Mouse (Mus musculus) granulocyte monocyte progenitor cell, adult 5-6 weeks (primary cell): ENCODE measurements around the gene Cdc73. TPM values are rescaled to one million over a fixed set of nuclear protein-coding genes. Genes with fewer than 3 reads are reported as not detected.

Experiments used
- ATAC-seq: replicated peaks from 2 replicates; pipeline ENCODE4 v1.8.0; 2016; ENCODE audit warnings: mild to moderate bottlenecking, moderate TSS enrichment, inconsistent platforms; ENCODE audit not compliant: poor library complexity, severe bottlenecking
- total RNA-seq, 2 experiments: library from RNA; stranded (forward) in 1 of 2; stranded (reverse) in 1 of 2; fragments of 200-712, 200-1000 nt in 1 of 2; fragments of >200 nt in 1 of 2; fragmentation: Nextera tagmentation in 1 of 2; gene quantifications; 2 replicates each; pipeline ENCODE4 v1.2.3; 2014 to 2017

Gene Cdc73
- total RNA-seq, 2 experiments from 2014 or later, result 19.1 to 53.7 TPM

GRCm38 (mm10) chr1:143555533-143555932 is 147.2 kb downstream of the Cdc73 start:
- ATAC-seq, result no peak

- no peak for ATAC-seq
Observed at GRCm38 (mm10) chr1:143554621-143555020, 148.1 kb downstream of the Cdc73 start.

Other genes with a start within 250 kb of the Cdc73 start
- gene B3galt2, start 62.2 kb downstream of the Cdc73 start, total RNA-seq (2014; fragmentation: Nextera tagmentation), result not detected in 2 replicates
- 0.04 and 0.05 TPM in 2 replicates for gene B3galt2, start 62.2 kb downstream of the Cdc73 start, total RNA-seq (2017)
- 73.8 and 84.6 TPM in 2 replicates for gene Glrx2, start 13.4 kb upstream of the Cdc73 start, total RNA-seq (2014; fragmentation: Nextera tagmentation)
- gene Glrx2, start 13.4 kb upstream of the Cdc73 start, total RNA-seq (2017), result 15.8 and 25.8 TPM in 2 replicates
- gene Trove2, start 74.2 kb upstream of the Cdc73 start, total RNA-seq (2014; fragmentation: Nextera tagmentation), result 1.3 and 1.5 TPM in 2 replicates
- 1.3 and 2.1 TPM in 2 replicates for gene Trove2, start 74.2 kb upstream of the Cdc73 start, total RNA-seq (2017)
- 137 and 152 TPM in 2 replicates for gene Uchl5, start 74.4 kb upstream of the Cdc73 start, total RNA-seq (2014; fragmentation: Nextera tagmentation)
- 200 and 210 TPM in 2 replicates for gene Uchl5, start 74.4 kb upstream of the Cdc73 start, total RNA-seq (2017)